18 mouse cellular contexts compared by ENCODE assay signal in the genomic region with DNA sequence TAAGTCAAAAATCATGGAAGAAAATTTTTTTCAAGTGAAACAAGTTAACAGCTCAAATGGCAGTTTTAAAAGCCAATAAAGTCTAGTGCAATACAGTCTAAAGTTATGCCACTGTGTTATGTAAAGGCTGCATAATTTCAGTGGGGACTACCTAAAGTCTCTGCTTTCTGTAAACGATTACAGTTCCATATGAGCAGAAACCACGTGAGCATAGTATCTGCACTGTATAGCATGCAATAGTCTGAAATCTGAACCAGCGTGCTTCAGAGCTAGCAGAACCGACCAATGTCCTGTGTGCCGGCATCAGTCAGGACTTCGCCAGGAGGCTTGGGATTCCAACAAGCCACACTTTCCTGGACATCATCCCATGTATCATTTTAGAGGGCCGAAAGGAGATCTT.
"Had no signal": no experiment of that assay in that cellular context is flagged by ENCODE, and none has a peak within 500 bp of the region (broad histone marks: within the 10 kb centered on the region; RNA-seq: fewer than 3 reads in every experiment).

No protein-coding gene starts in this region.

- H3K9me3 ChIP-seq: kidney, embryonic 15.5 days; megakaryocyte, embryonic 14.5 days; midbrain, embryonic 10.5 days; midbrain, embryonic 13.5 days; neural tube, embryonic 13.5 days had no signal

- ATAC-seq: liver, postnatal 0 days; midbrain, embryonic 13.5 days; midbrain, embryonic 16.5 days had no signal

- DNase-seq: kidney, adult 11 months; kidney, adult 8-10 months; kidney, postnatal 36 days; liver, postnatal 0 days; lung, postnatal 10 days; lung, postnatal 36 days; thymus, adult 18-20 months; thymus, postnatal 36 days had no signal

- H3K27ac ChIP-seq: kidney, embryonic 15.5 days; liver, embryonic 14.5 days; midbrain, embryonic 10.5 days; midbrain, embryonic 13.5 days; neural tube, embryonic 13.5 days had no signal

- H3K4me1 ChIP-seq: midbrain, embryonic 13.5 days had no signal

- H3K9ac ChIP-seq: kidney, embryonic 15.5 days; liver, embryonic 14.5 days; liver, postnatal 0 days; lung, embryonic 14.5 days; midbrain, embryonic 13.5 days; neural tube, embryonic 13.5 days had no signal

- H3K27me3 ChIP-seq: kidney, embryonic 15.5 days; megakaryocyte, embryonic 14.5 days; midbrain, embryonic 13.5 days; neural tube, embryonic 13.5 days had no signal

- H3K4me3 ChIP-seq: kidney, embryonic 15.5 days; megakaryocyte, embryonic 14.5 days; midbrain, embryonic 10.5 days; midbrain, embryonic 13.5 days; myocyte; neural tube, embryonic 13.5 days had no signal

- H3K36me3 ChIP-seq: kidney, embryonic 15.5 days; midbrain, embryonic 10.5 days; midbrain, embryonic 13.5 days; neural tube, embryonic 13.5 days had no signal

- H3K4me2 ChIP-seq: kidney, embryonic 15.5 days; liver, embryonic 11.5 days; lung, embryonic 14.5 days; midbrain, embryonic 13.5 days; neural tube, embryonic 13.5 days had no signal
